Mouse (Mus musculus) layer of hippocampus, postnatal 10 days (tissue): Measurements from ENCODE around the gene Zfp11. TPM values are rescaled to one million over a fixed set of nuclear protein-coding genes. Genes with fewer than 3 reads are reported as not detected.
"Not testable (repeated sequence)": the region's sequence is repeated elsewhere in the genome, so short reads cannot be mapped to it uniquely, and the experiment has no call there.

Experiments used
- DNase-seq, 2 experiments: peaks; one replicate each; pipeline ENCODE4 v3.0.0; 2021; ENCODE audit warnings: low spot score in 2 of 2
- long read RNA-seq: library from polyadenylated mRNA; stranded (forward); transcript quantifications from one replicate; pipeline ENCODE4 v2.0.0, GENCODE M21; 2023
- total RNA-seq, 2 experiments: library from RNA; stranded (reverse); gene quantifications; 2 replicates each; pipeline ENCODE4 v1.2.3; 2021

The Zfp11 gene
- 1 to 10 TPM; 6.6 to 7.2 TPM for total RNA-seq
- long read RNA-seq, partial matches to known transcripts: 1 of 2 reads
- long read RNA-seq, other reads (novel, unspliced or antisense): 0 of 2 reads

DNA sequence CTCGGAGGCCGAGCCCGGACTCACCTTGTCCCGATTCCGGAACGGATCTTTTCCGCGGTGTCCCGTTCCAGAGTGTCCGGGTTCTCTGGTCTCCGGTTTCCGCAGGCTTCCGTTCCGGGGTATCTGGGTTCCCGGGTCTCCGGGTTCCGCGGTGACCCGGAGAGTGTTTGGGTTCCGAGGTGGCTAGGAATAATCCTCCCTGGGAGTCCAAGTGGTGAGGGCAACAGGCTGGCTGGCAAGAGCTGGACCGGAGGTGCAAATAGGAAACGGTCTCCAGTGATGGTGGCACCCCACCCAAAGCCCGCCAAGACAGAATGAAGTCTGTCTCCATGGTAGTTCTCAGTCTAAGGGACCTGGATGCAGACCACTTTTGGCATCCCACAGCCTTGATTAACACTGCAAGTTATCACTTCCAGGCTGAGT is at the start of gene Zfp11:
TSS of gene Zfp11 (minus strand) at position 64 of the 423 bp plus-strand sequence.
- peak; percentile 90 to 91 for DNase-seq

DNA sequence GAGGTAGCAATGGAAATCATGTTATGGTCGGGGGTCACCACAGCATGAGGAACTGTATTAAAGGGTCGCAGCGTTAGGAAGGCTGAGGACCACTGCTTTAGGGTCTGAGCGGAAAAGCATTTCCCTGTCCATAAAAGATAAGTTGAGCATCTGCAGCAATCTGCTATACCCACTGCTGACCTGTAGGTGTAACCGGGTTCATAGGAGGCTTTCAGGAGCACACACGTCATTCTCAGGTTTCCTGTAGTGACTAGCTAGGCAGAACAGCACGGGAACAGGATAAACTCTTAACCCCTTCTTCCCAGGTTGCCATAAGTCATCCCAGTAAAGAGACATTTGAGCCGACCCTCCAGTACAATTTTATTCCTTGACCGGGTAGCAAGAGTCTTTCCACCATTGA is 47.1 kb upstream of the Zfp11 start:
- no peak for DNase-seq

DNA sequence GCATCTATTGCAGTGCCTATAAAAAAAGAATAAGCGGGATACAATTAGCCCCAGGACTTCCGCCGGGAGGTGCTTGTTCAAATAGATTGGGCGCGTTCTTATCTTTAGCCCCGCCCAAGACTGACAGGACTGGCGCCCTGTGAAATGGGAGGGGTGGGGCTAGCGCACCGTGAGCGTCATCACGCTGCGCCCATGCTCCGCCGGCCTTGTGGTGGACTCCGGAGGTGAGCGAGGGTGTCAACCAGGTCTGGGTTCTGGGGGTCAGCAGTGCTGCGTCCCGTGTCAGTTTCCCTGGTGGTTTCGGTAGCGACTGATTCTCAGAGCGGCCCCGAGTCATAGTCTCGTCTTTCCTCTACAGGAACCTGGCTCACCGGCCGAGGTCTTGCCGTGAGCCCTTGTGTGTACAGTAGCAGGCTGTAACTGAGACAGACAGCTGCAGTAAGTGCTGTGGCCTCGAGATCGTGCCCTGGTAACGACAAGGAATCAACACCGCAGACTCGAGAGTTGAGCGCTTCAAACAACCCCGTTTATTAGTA is 45.5 kb upstream of the Zfp11 start, which contains the start of gene Mrps17:
TSS of gene Mrps17 (plus strand) at position 172 of the 536 bp plus-strand sequence.
- DNase-seq: peak; percentile 86 to 92

DNA sequence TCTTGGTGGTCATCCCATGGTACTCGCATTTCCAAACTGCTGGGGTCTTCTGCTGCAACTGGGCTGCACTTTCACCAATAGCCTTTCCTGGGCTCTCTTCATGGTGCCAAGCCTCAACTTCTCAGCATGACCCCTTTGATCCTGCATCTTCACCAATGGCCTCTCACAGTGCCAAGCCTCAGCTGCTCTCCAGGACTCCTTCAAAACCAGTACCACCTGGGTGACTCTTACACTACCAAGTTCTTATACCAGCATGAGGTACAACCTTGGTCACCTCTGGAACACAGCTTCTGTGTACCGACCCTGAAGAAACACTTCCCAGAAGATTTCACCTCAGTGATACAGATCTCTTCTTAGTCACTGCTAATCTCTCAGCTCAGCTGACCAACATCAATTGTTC is 38.5 kb upstream of the Zfp11 start, which contains the start of gene Sept14:
TSS of gene Sept14 (minus strand) at position 101 of the 400 bp plus-strand sequence.
- no peak for DNase-seq

DNA sequence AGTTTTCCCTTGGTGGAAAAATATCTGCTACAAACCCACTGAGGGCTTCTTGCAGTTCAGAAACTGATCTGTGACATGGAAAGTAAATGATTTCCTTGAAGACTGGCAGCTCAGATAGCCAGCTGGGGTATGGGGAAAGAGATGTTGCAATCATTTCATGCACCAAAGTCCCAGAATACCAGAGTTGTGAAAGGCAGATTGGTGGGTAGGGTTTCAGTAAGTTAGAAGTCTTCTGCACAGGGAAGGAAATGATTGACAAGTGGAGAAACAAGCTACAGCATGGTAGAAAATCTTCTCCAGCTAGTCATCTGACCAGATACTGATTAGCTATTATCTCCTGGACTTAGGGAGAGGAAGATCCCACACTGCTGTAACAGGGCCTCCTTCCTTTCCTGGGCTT is 33.5 kb upstream of the Zfp11 start:
- DNase-seq: no peak

DNA sequence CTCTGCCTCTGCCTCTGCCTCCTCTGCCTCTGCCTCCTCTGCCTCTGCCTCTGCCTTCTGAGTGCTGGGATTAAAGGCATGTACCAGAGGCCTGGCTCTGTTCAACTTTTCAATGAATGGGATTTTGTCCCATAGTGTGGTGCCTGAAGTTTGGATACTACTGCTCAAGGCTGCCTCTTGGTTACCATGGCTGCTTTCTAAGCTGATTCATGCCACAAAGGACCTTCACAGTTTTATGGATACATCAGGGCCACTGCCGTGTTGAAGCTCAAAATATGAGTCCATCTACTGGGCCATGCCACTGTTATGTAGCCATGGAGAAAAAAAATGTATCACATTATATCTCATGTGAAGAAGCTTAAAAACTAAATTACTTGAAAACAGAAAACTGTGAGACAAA is 31.8 kb upstream of the Zfp11 start:
- no peak for DNase-seq

DNA sequence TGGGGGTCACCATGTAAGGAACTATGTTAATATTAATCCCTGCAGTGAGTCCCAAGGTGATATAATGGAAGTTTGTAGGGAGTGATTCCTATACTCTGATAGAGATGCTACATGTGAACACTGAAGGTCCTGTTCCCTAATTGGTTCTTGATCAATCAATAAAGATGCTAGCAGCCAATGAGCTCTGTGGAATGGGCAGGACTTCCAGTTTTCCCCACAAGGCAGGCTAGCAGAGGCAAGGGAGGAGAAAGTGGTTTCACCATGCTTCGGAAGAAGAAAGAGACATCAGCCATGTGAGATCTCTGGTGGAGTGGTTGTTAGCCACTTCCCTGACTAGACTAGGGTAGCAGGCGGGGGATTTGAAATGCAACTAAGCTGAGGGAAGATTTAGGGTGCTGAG is 30.6 kb upstream of the Zfp11 start:
- DNase-seq: no peak

DNA sequence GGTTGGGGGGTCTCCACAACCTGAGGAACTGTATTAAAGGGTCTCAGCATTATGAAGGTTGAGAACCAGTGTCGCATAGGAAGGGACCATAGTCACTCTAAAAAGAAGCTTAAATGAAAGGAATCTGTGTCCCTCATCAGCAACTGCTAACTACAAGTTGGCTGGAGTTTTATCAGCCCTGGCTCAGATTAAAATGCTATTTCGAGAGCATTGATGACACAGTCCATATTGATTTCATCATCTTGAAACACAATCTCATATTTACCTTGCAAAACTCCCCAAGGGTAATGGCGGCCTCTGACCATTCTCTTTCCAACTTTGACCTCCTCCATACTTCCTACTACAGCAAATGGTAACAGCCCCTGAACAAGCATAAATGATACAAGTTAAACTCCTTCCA is 20.6 kb upstream of the Zfp11 start:
- no peak for DNase-seq

DNA sequence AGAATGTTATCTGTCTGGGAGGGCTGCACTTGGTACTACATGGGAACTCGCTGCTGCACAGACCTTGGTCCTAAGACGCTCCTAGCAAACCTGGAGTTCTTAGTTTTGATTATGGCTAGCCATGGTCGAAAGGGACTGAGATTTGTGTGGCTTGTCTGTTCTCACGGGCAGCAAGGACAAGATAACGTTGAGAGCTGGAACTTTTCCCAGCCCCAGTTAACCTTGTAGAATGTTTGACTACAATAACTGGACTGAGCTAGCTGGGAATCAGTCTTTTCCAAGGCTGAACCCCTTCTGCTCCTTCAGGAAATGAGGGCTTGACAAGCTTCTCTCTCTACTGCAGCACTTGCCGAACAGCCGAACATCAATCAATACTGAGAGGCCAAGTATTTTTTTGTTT is 17.7 kb upstream of the Zfp11 start:
- DNase-seq: no peak

DNA sequence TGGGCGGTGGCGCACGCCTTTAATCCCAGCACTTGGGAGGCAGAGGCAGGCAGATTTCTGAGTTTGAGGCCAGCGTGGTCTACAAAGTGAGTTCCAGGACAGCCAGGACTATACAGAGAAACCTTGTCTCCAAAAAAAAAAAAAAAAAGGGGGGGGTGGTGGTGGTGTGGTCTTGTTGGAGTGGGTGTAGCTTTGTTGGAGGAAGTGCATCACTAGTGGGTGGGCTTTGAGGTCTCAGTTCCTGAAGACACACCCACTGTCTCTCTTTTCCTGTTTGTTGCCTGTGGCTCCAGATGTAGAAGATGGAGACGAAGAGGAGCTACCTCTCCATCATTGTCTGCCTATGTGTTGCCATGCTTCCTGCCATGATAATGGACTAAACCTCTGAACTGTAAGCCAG is 15.2 kb upstream of the Zfp11 start:
- DNase-seq: not testable (repeated sequence)

DNA sequence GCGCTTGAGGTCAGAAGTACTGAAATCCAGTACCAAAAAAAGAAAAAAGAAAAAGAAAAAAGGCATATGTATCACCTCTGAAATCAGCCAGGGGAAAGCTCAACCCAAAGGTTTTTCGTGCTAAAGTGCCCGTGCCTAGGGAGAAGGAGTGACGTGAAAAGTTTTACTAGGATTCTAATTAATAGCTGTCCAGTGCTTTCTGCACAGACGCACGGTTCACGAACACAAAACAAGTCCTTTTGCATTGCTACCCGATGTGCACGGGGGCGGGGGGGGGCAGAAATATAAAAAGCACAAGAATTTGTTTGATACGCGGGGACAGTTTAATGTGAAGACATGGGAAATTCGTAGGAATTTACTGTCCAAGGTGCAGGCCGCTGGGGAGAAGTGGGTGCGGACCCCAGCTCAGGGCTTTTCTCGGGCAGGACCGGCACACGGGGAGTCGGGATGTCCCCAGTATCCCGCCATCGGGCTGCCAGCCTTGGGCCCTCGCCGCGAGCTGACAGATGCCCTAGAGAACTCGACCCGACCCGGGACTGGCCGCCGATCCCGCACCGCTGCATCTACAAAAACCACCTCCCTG is 355 bp downstream of the Zfp11 start:
- DNase-seq: peak in 1 of 2 experiments; percentile 7

DNA sequence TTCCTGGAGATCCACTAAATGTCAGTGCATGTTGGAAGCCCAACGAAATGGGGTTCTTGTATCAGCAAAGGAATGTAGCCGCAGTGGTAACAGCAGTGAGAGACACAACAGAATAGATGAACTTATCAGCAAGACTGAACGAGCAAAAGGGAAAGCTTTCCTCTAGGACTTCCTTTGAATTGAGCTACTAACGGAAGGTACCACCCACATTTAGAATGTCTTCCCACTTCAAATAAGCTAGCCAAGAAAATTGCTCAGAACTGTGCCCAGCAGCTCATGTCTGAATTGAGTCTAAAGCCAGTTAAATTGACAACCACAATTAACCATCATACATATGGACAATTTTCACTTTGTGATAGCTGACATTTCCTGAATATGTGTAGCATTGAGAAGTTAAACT is 2.0 kb downstream of the Zfp11 start:
- no peak for DNase-seq

DNA sequence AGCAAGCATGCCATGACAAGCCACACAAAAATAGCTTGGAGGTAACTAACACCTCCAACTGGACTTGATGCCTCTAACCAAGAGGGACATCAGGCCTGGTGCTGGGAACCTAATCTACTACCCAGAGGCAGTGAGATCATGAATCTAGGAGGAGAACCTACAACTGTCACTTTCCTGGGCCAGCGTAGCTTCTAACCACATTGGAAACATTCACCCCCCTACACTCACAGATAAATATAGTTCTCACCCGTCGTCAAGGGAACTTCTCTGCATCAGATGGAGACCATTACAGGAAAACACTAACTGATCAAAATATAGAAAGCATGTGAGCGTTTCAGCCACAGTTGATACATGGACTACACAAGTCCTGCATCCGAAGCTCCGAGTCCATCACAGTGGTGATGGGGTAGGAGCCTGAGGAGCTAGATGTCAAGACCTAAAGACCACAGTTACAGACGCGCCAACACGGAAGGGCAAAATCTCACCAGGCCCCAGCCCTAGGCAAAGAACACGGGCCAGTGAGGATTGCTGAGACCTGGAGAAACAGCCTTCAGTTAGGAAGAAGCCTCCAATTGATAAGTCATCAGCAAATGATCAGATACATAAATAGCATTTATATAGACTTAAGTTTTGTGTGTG is 3.5 kb downstream of the Zfp11 start:
- DNase-seq: no peak

DNA sequence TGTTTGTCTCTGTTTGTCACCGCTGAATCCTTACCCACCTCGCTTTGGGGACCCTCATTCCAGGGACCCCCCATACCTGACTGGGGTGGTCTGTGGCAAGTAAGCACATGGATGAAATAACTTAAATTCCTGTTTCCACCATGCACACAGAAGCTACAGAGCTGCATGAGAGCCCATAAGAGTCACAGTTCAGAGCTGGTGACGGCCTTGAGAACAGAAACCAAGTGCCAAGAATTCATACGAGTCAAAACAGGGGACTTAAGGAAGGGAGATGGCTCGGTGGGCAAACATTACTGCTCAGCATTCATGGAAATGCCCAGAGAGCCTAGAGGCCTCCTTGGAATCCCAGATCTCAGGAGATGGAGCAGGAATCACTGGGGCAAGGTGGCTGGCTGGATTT is 5.8 kb downstream of the Zfp11 start:
- DNase-seq: no peak

DNA sequence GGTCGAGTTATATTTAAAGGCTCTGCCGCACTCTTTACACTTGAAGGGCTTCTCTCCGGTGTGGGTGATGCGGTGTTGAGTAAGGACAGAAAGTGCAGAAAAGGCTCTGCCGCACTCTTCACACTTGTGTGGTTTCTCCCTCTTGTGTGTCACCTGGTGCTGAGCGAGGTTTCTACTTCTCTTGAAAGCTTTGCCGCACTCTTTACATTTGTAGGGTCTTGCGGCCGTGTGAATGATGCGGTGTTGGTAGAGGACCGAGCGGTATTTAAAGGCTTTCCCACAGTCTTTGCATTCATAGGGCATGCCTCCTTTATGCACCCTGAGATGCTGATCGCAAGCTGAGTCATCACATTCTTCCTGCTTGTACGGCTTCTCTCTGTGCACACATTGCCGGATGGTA is 12.0 kb downstream of the Zfp11 start:
- DNase-seq: no peak

DNA sequence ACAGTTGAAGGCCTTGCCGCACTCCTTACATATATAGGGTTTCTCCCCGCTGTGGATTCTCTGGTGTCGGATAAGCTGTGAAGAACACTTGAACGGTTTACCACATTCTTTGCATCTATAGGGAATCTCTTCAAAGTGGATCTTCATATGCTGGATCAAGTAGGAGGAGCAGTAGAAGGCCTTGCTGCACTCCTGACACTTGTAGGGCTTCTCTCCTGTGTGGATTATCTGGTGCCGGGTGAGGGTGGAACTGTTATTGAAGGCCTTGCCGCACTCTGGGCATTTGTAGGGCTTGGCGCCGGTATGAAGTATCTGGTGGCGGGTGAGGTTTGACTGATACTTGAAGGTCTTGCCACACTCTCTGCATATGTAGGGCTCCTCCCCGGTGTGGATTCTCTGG is 12.9 kb downstream of the Zfp11 start:
- no peak for DNase-seq

DNA sequence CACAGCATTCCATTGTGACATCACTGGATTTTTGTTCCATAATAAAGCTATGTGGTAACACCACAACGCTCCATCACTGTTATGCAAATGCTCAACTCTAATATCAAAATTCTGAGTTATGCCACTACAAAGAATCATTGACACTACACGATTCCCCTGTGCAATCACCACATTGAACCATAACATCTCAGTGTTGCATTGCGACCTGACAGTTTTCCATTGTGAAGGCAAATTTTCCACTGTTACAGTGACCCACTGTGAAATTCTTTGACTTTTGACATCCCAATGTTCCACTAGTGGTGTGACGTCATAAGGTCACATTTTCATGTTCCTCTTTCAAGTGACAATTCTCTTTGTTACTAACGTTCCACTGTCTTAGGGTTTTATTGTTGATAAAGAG is 19.0 kb downstream of the Zfp11 start:
- DNase-seq: no peak

DNA sequence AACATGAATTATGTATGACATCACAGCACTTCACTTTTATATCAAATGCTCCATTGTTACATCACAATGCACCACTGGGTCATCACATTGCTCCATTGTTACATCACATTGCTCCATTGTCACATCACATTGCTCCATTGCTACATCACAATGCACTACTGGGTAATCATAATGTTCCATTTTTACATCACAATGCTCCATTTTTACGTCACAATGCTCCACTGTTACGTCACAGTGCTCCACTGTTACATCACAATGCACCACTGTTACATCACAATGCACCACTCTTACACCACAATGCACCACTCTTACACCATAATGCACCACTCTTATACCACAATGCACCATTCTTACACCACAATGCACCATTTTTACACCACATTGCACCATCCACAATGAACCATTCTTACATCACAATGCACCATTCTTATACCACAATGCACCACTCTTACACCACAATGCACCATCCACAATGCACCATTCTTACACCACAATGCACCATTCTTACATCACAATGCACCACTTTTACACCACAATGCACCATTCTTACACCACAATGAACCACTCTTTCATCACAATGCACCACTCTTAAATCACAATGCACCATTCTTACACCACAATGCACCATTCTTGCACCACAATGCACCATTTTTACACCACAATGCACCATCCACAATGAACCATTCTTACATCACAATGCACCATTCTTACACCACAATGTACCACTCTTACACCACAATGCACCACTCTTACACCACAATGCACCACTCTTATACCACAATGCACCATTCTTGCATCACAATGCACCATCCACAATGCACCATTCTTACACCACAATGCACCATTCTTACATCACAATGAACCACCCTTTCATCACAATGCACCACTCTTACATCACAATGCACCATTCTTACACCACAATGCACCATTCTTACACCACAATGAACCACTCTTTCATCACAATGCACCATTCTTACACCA is 37.3 kb downstream of the Zfp11 start:
- not testable (repeated sequence) for DNase-seq

DNA sequence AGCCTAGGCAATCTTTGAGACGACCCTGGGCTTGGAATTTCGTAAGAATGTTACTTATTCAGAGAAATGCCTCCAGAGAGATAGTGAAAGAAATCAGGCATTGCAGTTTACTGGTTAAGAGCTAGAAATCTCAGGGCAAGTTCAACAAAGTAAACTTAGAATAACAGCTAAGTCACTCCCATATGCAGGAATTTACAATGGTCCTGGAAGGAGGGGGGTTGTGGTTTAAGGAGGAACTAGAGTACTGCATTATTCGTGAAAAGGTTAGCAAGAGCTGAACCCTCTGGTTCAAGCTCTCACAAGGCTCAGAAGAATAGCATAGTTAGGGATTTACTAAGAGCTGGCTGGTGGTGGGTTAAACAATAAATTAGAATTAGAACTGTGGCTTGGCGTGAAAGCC is 43.3 kb downstream of the Zfp11 start:
- DNase-seq: not testable (repeated sequence)

DNA sequence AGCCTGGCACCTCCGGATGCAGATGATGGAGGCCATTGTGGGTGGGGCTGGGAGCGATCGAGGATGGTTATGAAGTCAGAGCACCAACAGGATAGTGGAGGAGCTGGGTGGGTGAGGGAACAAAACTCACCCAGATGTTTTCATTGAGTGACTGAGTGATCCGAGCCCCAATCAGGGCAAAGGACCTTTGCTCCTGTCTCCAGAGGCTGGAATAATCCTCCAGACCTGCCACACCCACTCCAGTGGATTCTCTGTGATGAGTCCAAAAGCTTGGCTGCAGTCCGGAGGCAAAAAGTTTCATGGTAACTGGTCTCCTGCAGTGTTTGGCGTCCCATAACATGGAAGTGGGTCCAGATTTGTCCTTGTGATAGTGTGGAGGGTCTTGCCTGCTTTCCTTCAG is 43.8 kb downstream of the Zfp11 start:
- no peak for DNase-seq

DNA sequence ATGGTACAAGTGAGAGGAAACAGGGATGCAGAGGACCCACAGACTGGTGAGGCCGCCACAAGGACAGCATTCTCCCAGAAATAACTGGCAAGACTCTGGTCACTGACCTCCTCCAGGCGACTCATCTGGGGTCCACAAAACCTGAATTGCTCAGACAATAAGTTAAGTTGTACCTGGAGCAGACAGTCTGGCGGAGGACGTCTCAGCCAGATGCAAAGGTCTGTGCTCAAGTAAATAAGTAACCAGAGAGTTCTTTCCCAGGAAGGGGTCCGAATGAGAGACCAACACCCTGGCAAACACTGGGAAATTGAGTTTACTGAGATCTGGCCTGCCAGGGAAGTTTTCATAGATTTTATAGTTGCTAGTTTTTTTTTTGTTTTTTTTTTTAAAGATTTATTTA is 48.5 kb downstream of the Zfp11 start:
- no peak for DNase-seq
